Mouse (Mus musculus): Measurements from ENCODE around the gene Adcy9.

DNA sequence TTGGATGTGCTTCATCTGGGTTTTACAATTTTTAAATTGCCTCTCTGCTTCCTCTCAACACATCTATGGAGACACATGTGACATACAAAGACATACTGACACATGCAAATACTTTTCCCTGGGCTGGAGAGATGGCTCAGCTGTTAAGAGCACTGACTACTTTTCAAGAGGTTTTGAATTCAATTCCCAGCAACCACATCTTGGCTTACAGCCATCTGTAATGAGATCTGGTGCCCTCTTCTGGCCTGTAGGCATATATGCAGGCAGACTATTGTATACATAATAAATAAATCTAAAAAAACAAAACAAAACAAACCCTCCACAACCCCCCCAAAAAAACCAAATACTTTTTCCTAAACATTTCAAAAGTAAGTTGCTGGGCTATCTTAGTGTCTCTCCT lies 130.8 kb downstream of the Adcy9 start:
- TF ChIP-seq POLR2A (IDR thresholded peaks at IDR 0.05; ENCODE audit: control insufficient read depth in 1 of 2, insufficient read depth in 1 of 2, low read depth in 1 of 2, low read length in 2 of 2, poor library complexity in 1 of 2) = no peak
- no peak for TF ChIP-seq ETS1 (IDR thresholded peaks at IDR 0.05; ENCODE audit: low read depth, low read length)
- TF ChIP-seq SIN3A (IDR thresholded peaks at IDR 0.05; ENCODE audit: low read length) = 0 out of 2 replicates have a peak, but pooled peaks have one; percentile 36

Data from MEL (cell line).